In genomic region chr16:44287356-44287950, GRCm38 (mm10) we compare ENCODE assay signal across 22 mouse cellular contexts. TPM values are rescaled to one million over a fixed set of nuclear protein-coding genes. Genes with fewer than 3 reads are reported as not detected.
DNase-seq lines count a peak whose midpoint lies in the region; ATAC-seq and TF ChIP-seq lines count a peak whose summit lies in the region.
"Had no signal": no experiment of that assay in that cellular context is flagged by ENCODE, and none has a peak within 500 bp of the region (broad histone marks: within the 10 kb centered on the region; RNA-seq: fewer than 3 reads in every experiment).

No protein-coding gene starts in this region.

- no peaks in the 10 kb centered on the region for H3K9me3 ChIP-seq in embryonic facial prominence, embryonic 14.5 days (ENCODE audit: control insufficient read depth, low read length)
- no peaks in the 10 kb centered on the region for H3K9me3 ChIP-seq in embryonic facial prominence, embryonic 10.5 days
- H3K9me3 ChIP-seq in MEL (replicated peaks; ENCODE audit: insufficient read depth, low read length) = no peaks in the 10 kb centered on the region
- H3K9me3 ChIP-seq in intestine, embryonic 15.5 days = no peaks in the 10 kb centered on the region
- H3K9me3 ChIP-seq: embryonic facial prominence, embryonic 15.5 days; forebrain, embryonic 10.5 days; heart, embryonic 13.5 days; hindbrain, embryonic 15.5 days had no signal

- no peak for TF ChIP-seq RAD21 in MEL (IDR thresholded peaks at IDR 0.05; ENCODE audit: low read depth, low read length)

- no peak overlapping the region for H3K9ac ChIP-seq in embryonic facial prominence, embryonic 14.5 days (ENCODE audit: low read depth, low read length)
- H3K9ac ChIP-seq in MEL (ENCODE audit: control insufficient read depth, low read depth, low read length, poor library complexity, severe bottlenecking) = no peak overlapping the region
- no peak overlapping the region for H3K9ac ChIP-seq in intestine, embryonic 15.5 days
- H3K9ac ChIP-seq: embryonic facial prominence, embryonic 15.5 days; heart, embryonic 13.5 days; hindbrain, embryonic 15.5 days had no signal

- DNase-seq in embryonic facial prominence, embryonic 14.5 days (ENCODE audit: low spot score) = peak; percentile 53
- no peak for DNase-seq in embryonic facial prominence, embryonic 10.5 days (ENCODE audit: low spot score)
- peak; percentile 24 for DNase-seq in MEL (ENCODE audit: low read depth, low spot score)
- no peak for DNase-seq in kidney, adult 9 months
- no peak for DNase-seq in layer of hippocampus, adult 9-10 months (ENCODE audit: low spot score)
- no peak for DNase-seq in ovary, adult 18-20 months (ENCODE audit: low spot score)
- DNase-seq: adrenal gland, postnatal 10 days; cerebellum, adult 11-12 months; cerebellum, adult 9-10 months; cerebellum, postnatal 25 days; gastrocnemius, postnatal 36 days; heart, postnatal 36 days had no signal

- H3K4me1 ChIP-seq in embryonic facial prominence, embryonic 14.5 days (ENCODE audit: control insufficient read depth, insufficient read depth, low read length) = no peaks in the 10 kb centered on the region
- H3K4me1 ChIP-seq in embryonic facial prominence, embryonic 10.5 days = no peaks in the 10 kb centered on the region
- no peaks in the 10 kb centered on the region for H3K4me1 ChIP-seq in MEL (ENCODE audit: control insufficient read depth in 1 of 2, insufficient read depth in 2 of 2, low read length in 2 of 2)
- no peaks in the 10 kb centered on the region for H3K4me1 ChIP-seq in intestine, embryonic 15.5 days (replicated peaks)
- H3K4me1 ChIP-seq: embryonic facial prominence, embryonic 15.5 days; forebrain, embryonic 10.5 days; heart, embryonic 13.5 days; hindbrain, embryonic 15.5 days had no signal

- no peak for ATAC-seq in embryonic facial prominence, embryonic 14.5 days (ENCODE audit: low read depth)
- ATAC-seq in intestine, embryonic 15.5 days = peak; percentile 67
- peak; percentile 37 for ATAC-seq in megakaryocyte progenitor cell, adult 5-6 weeks (replicated peaks; ENCODE audit: poor library complexity)
- ATAC-seq: forebrain, embryonic 14.5 days had no signal

- TF ChIP-seq POLR2A in MEL (IDR thresholded peaks at IDR 0.05; ENCODE audit: control insufficient read depth in 1 of 2, insufficient read depth in 1 of 2, low read depth in 1 of 2, low read length in 2 of 2, poor library complexity in 1 of 2) = no peak

- H3K4me2 ChIP-seq in embryonic facial prominence, embryonic 14.5 days (ENCODE audit: low read depth, low read length) = no peak overlapping the region
- H3K4me2 ChIP-seq in intestine, embryonic 15.5 days (replicated peaks) = no peak overlapping the region
- H3K4me2 ChIP-seq: embryonic facial prominence, embryonic 15.5 days; heart, embryonic 13.5 days; hindbrain, embryonic 15.5 days had no signal

- no peaks in the 10 kb centered on the region for H3K27me3 ChIP-seq in embryonic facial prominence, embryonic 14.5 days (replicated peaks; ENCODE audit: control insufficient read depth, insufficient read depth, low read length)
- no peaks in the 10 kb centered on the region for H3K27me3 ChIP-seq in embryonic facial prominence, embryonic 10.5 days (replicated peaks; ENCODE audit: low read depth, poor library complexity, severe bottlenecking)
- peaks cover 0 to 2% of the 10 kb centered on the region in 2 experiments; a peak in 2 of 4 replicates for H3K27me3 ChIP-seq in MEL (ENCODE audit: control insufficient read depth in 1 of 2, insufficient read depth in 2 of 2, low read length in 2 of 2)
- no peaks in the 10 kb centered on the region for H3K27me3 ChIP-seq in intestine, embryonic 15.5 days (replicated peaks)
- H3K27me3 ChIP-seq: CH12.LX; embryonic facial prominence, embryonic 15.5 days; heart, embryonic 13.5 days; hindbrain, embryonic 15.5 days had no signal

- H3K79me2 ChIP-seq in MEL (ENCODE audit: control insufficient read depth, insufficient read depth, low read length, poor library complexity) = no peaks in the 10 kb centered on the region

- TF ChIP-seq CTCF in MEL (IDR thresholded peaks at IDR 0.05 in 2 of 3, conservative IDR thresholded peaks at IDR 0.05 in 1 of 3; ENCODE audit: control insufficient read depth in 1 of 3, insufficient read depth in 1 of 3, low read depth in 2 of 3, low read length in 3 of 3, poor library complexity in 1 of 3, severe bottlenecking in 1 of 3) = no peak

- no peaks in the 10 kb centered on the region for H3K36me3 ChIP-seq in embryonic facial prominence, embryonic 14.5 days (ENCODE audit: control insufficient read depth, insufficient read depth, low read length)
- H3K36me3 ChIP-seq in embryonic facial prominence, embryonic 10.5 days (replicated peaks) = no peaks in the 10 kb centered on the region
- H3K36me3 ChIP-seq in MEL (ENCODE audit: control insufficient read depth in 1 of 2, insufficient read depth in 2 of 2, low read length in 2 of 2) = no peaks in the 10 kb centered on the region
- H3K36me3 ChIP-seq in intestine, embryonic 15.5 days = no peaks in the 10 kb centered on the region
- H3K36me3 ChIP-seq: embryonic facial prominence, embryonic 15.5 days; forebrain, embryonic 10.5 days; heart, embryonic 13.5 days; hindbrain, embryonic 15.5 days had no signal

- 55% methylated on average over 7 of the region's 7 CpGs for WGBS in embryonic facial prominence, embryonic 14.5 days
- 62% methylated on average over 7 of the region's 7 CpGs for WGBS in embryonic facial prominence, embryonic 10.5 days
- 48% methylated on average over 7 of the region's 7 CpGs for WGBS in intestine, embryonic 15.5 days

- TF ChIP-seq EP300 in MEL (IDR thresholded peaks at IDR 0.05; ENCODE audit: low read depth in 1 of 2, low read length in 2 of 2) = no peak

- no peak overlapping the region for H3K27ac ChIP-seq in embryonic facial prominence, embryonic 14.5 days (replicated peaks; ENCODE audit: low read depth, low read length)
- H3K27ac ChIP-seq in embryonic facial prominence, embryonic 10.5 days (replicated peaks) = no peak overlapping the region
- H3K27ac ChIP-seq in MEL (ENCODE audit: control insufficient read depth, low read depth, low read length) = no peak overlapping the region
- no peak overlapping the region for H3K27ac ChIP-seq in intestine, embryonic 15.5 days
- H3K27ac ChIP-seq: embryonic facial prominence, embryonic 15.5 days; forebrain, embryonic 10.5 days; heart, embryonic 13.5 days; hindbrain, embryonic 15.5 days had no signal

- no peak overlapping the region for H3K4me3 ChIP-seq in embryonic facial prominence, embryonic 14.5 days (ENCODE audit: low read depth, low read length)
- H3K4me3 ChIP-seq in embryonic facial prominence, embryonic 10.5 days = no peak overlapping the region
- no peak overlapping the region for H3K4me3 ChIP-seq in MEL (ENCODE audit: control insufficient read depth in 1 of 2, insufficient read depth in 1 of 2, low read depth in 2 of 2, low read length in 2 of 2)
- no peak overlapping the region for H3K4me3 ChIP-seq in intestine, embryonic 15.5 days (replicated peaks)
- H3K4me3 ChIP-seq: embryonic facial prominence, embryonic 15.5 days; erythroblast, embryonic 14.5 days; forebrain, embryonic 10.5 days; heart, embryonic 13.5 days; hindbrain, embryonic 15.5 days had no signal

TF ChIP-seq in MEL, 35 proteins besides CTCF, POLR2A, EP300 and RAD21:
- no peak for TF ChIP-seq UBTF (IDR thresholded peaks at IDR 0.05; ENCODE audit: borderline replicate concordance, insufficient read depth, low read depth, low read length)
- no peak for TF ChIP-seq SIN3A (IDR thresholded peaks at IDR 0.05; ENCODE audit: low read length)
- no peak for TF ChIP-seq MAX (IDR thresholded peaks at IDR 0.05; ENCODE audit: low read length)
- no peak for TF ChIP-seq USF1 (IDR thresholded peaks at IDR 0.05; ENCODE audit: low read depth, low read length)
- no peak for TF ChIP-seq ELF1 (IDR thresholded peaks at IDR 0.05; ENCODE audit: low read depth, low read length)
- TF ChIP-seq JUND (IDR thresholded peaks at IDR 0.05; ENCODE audit: low read depth, low read length) = no peak
- no peak for TF ChIP-seq E2F4 (IDR thresholded peaks at IDR 0.05; ENCODE audit: borderline replicate concordance, low read depth, low read length)
- no peak for TF ChIP-seq GABPA (IDR thresholded peaks at IDR 0.05; ENCODE audit: low read depth, low read length)
- TF ChIP-seq MYC (IDR thresholded peaks at IDR 0.05; ENCODE audit: low read depth, low read length) = no peak
- TF ChIP-seq BHLHE40 (IDR thresholded peaks at IDR 0.05; ENCODE audit: borderline replicate concordance, low read depth, low read length) = no peak
- TF ChIP-seq MAZ (IDR thresholded peaks at IDR 0.05; ENCODE audit: low read depth, low read length) = no peak
- TF ChIP-seq MXI1 (IDR thresholded peaks at IDR 0.05; ENCODE audit: low read depth, low read length) = no peak

RNA-seq across cellular contexts. Expression of gene Sidt1, which starts 45.5 kb away (rescaled TPM):
- 2.0 and 2.1 TPM in 2 replicates for polyA plus RNA-seq in embryonic facial prominence, embryonic 14.5 days (2014; fragmentation: Nextera tagmentation; extraction: Ambion mirVana)
- 0.21 and 0.29 TPM in 2 replicates for polyA plus RNA-seq in embryonic facial prominence, embryonic 10.5 days (2016; fragmentation: Nextera tagmentation; extraction: Ambion mirVana)
- total RNA-seq in MEL (2012; rRNA removed) = not detected in 2 replicates
- polyA plus RNA-seq in MEL (2012; ENCODE audit: insufficient read depth in 1 of 2, insufficient read length in 2 of 2, low read depth in 1 of 2, low replicate concordance in 2 of 2, missing spikeins in 1 of 2) = not detected
- 1.1 and 1.5 TPM in 2 replicates for polyA plus RNA-seq in intestine, embryonic 15.5 days (2015; fragmentation: Nextera tagmentation; extraction: Ambion mirVana)
- total RNA-seq in megakaryocyte progenitor cell, adult 5-6 weeks (2015) = not detected in 2 replicates
- 0.08 TPM in 1 of 2 replicates, not detected in the other for total RNA-seq in megakaryocyte progenitor cell, adult 5-6 weeks (2017)
- total RNA-seq: CH12.LX; gastrocnemius, adult 8-10 months had no signal
- polyA plus RNA-seq: erythroblast, embryonic 14.5 days; heart, embryonic 13.5 days had no signal

RNA-seq across cellular contexts. Expression of gene Spice1, which starts 59.5 kb away (rescaled TPM):
- polyA plus RNA-seq in embryonic facial prominence, embryonic 14.5 days (2014; fragmentation: Nextera tagmentation; extraction: Ambion mirVana) = 28.8 and 29.2 TPM in 2 replicates
- 33.9 and 34.5 TPM in 2 replicates for polyA plus RNA-seq in embryonic facial prominence, embryonic 10.5 days (2016; fragmentation: Nextera tagmentation; extraction: Ambion mirVana)
- total RNA-seq in MEL (2012; rRNA removed) = 14.4 and 14.8 TPM in 2 replicates
- 10 to 100 TPM in 1 of 2 experiments, not detected in 1; 24.1 TPM for polyA plus RNA-seq in MEL (2012; ENCODE audit: insufficient read depth in 1 of 2, insufficient read length in 2 of 2, low read depth in 1 of 2, low replicate concordance in 2 of 2, missing spikeins in 1 of 2)
- 19.5 and 22.2 TPM in 2 replicates for polyA plus RNA-seq in intestine, embryonic 15.5 days (2015; fragmentation: Nextera tagmentation; extraction: Ambion mirVana)
- 18.5 and 23.9 TPM in 2 replicates for total RNA-seq in megakaryocyte progenitor cell, adult 5-6 weeks (2015)
- total RNA-seq in megakaryocyte progenitor cell, adult 5-6 weeks (2017) = 15.3 and 21.1 TPM in 2 replicates

Comparison
In these comparisons a context has a peak if more than half of its experiments do, and no peak if none do; other contexts are left out.
1. DNase-seq: peak in embryonic facial prominence, embryonic 14.5 days (single experiment) and MEL (single experiment); none in embryonic facial prominence, embryonic 10.5 days (single experiment), kidney, adult 9 months (single experiment), layer of hippocampus, adult 9-10 months (single experiment) and ovary, adult 18-20 months (single experiment).